Mouse (Mus musculus): ENCODE measurements at regions not wholly inside any gene's neighbourhood (a gene's known extent, or its start where the extent isn't known, plus 50 kb on each side); places are given as distances from the start of the nearest gene placed in this dataset.

- DNase-seq (ENCODE audit: extremely low read depth, low read depth) = no peak
Measured at GRCm38 (mm10) chr14:76791811-76792571, 235.3 kb upstream of the Serp2 start.

DNA sequence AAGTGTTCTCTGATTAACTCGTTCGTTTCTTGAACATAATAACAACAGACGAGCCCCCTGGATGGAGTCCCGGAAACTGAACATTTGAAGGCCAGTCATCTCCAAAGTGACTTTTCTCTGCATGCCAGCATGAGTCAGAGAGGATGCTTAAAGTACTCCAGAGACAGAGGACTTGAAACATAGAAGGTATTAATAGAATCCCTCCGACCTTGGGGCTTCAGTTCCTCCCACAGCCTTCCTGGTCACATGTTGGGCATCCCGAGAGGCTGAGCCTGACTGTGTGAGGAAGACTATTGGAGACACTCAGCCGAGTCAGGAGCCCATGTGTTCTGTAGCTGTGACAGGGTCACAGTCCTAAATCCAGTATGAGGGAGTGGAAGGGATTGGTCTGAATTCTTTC lies 232.7 kb upstream of the Serp2 start:
- DNase-seq (ENCODE audit: extremely low read depth, low read depth) = no peak

- DNase-seq (ENCODE audit: extremely low read depth, low read depth) = peak; percentile 5
Measured at GRCm38 (mm10) chr14:76787601-76788000, 230.9 kb upstream of the Serp2 start.

GRCm38 (mm10) chr14:76786214-76786613 lies 229.5 kb upstream of the Serp2 start:
- DNase-seq (ENCODE audit: extremely low read depth, low read depth) = no peak

DNA sequence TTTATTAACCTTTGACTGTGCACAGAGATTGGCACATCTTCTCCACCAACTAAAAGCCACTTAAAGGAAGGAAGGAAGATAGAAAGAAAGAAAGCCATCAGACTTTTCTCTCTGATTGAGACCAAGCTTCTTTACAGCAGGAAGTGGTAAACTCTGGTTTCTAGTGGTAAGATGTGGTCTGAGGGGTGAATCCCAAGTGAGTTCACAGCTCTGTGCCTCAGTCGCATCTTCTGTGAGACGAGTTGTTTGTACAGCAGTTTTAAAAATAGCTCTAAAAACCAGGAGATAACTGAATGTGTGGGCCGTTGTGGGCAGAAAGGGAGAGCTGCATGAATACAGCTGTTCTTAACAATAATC lies 224.8 kb upstream of the Serp2 start:
- DNase-seq (ENCODE audit: extremely low read depth, low read depth) = no peak

DNA sequence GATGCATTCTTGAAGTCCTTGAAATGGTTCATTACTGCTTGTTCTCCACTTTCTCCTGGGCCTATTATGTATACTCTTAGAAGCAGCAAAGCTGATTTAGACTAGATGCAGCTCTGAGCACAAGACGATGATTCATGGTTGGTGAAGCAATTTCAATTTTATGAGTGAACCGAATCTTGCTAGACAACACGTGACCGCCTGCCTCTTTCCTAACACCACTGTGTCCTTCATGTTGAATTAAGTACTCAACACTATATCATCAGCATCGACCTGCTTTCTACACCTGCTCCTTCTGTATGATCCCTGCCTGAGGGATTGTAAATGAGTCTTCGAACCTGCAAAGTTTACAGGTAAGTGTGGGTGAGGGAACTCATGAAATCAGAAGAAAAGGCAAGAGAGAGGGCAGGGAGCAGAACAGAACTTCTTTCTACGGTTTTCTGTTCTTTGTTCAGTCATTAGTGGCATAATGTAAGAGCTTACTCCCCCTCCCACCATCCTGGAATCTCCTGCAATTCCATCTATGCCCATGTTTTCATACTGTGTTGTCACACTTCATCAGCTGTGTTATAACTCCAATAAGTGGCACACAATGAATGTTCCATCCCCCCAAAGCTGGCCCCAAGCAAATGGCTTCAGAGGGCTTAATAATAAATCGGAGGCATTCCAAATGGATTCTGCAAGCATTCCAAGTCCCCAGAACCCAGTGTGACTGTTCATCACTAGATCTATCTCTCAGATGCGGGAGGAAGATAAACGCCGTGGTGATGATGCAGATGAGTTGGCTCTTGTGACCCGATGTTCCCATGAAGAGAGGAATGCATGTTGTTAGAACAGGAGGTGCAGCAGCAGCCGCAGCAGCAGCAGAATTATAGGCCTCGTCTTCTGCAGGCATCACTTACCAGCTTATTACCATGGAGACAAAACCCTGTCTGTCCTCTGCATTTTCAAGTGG lies 224.2 kb upstream of the Serp2 start:
- no peak for DNase-seq (ENCODE audit: extremely low read depth, low read depth)

DNA sequence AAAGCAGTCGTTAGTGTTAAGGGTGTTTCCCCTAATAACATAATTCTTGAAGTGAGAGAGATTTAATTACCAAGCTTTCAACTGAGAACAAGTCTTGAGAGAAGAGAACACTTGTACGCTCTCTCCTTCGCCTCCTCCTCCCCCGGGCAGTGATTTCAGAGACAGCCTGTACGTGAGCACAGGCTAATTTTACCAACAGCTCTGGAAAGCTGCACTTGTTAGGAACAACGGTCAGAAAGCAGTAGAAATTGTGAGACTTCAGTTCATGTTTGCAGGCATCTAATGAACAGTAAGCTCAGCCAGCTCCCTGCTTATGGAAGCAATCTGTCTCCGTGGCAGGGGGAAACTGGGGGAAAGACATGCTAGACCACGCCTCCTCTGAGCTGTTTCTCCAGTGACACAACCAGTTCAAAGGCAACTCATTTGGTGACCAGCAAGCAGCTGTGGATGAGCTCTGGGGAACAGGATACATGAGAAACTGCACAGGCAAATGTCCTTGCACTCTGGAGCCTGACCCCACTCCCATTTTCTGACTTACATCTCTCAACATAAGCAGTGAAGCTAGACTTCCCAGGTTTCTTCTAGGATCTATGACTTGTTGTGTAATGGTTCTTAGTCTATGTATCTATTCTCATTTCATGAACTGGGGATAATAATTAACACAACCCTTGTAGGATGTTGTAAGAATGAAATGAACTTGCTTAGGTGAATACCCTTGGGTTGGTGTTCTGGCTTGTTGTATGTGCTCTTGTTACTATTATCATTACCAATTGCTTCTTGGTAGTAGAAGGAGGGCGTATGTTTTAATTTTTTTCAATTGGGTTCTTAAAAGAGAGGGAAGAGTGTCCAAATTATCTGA lies 222.1 kb upstream of the Serp2 start:
- no peak for DNase-seq (ENCODE audit: extremely low read depth, low read depth)

DNA sequence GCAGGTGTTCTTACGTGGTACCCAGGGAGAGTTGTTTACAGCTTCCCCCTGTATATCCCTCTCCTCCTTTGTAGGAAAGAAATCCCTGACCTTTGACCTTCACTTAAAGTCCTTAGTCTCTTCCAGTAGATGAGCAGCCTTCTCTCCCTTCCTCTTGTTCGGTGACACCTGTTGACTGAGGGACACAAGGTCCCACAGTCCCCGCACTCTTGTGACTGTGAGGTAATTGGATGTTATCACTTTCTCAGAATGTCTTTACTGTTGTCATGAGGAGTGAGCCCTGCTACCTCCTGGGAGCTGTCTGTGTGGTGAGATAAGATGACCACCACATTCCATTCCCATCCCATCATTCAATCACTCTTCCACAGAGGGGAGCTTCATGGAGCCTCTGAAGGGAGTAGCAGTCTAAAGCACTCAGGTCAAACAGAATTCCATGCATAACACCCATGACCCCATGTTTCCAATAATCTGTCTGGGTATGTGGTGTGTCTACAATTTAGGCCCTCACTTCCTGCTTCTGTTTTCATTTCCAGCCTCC lies 218.8 kb upstream of the Serp2 start:
- no peak for DNase-seq (ENCODE audit: extremely low read depth, low read depth)

- DNase-seq (ENCODE audit: extremely low read depth, low read depth) = no peak
Measured at GRCm38 (mm10) chr14:76772781-76773438, 216.2 kb upstream of the Serp2 start.

DNA sequence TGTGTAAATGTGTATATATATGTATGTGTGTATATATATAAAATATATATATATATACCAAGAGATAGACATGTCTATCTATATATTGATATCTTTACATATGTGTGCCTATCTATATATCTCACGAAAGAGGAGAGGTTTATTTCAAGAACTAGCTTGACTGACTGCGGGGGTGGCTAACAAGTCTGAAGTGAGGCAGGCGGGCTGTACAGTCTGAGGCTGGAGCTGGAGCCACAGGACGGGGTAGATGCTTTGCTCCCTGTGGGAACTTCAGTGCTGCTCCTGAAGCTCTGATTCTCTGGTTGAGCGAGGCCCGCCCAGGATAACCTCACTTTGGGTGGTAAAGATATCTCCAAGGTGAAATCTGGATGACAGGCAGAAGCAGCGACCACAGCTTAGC lies 213.4 kb upstream of the Serp2 start:
- DNase-seq (ENCODE audit: extremely low read depth, low read depth) = no peak

DNA sequence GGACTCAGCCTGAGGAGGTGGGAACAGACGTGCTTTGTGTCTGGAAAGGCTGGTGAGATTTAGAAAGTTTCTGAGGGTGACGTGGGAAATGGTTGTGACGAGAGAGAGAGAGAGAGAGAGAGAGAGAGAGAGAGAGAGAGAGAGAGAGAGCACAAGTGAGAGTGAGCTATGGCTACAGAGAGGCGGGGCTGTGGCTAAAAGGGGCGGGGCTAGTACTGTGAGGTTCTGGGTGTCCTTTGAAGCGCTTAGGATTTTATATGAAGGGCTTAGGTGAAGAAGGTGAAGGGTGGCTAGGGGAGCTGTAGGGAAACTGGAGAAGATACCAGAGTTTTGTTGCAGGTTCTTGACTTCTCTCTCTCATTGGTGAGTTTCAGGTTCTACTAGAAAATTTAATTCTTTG lies 210.6 kb upstream of the Serp2 start:
- no peak for DNase-seq (ENCODE audit: extremely low read depth, low read depth)

DNA sequence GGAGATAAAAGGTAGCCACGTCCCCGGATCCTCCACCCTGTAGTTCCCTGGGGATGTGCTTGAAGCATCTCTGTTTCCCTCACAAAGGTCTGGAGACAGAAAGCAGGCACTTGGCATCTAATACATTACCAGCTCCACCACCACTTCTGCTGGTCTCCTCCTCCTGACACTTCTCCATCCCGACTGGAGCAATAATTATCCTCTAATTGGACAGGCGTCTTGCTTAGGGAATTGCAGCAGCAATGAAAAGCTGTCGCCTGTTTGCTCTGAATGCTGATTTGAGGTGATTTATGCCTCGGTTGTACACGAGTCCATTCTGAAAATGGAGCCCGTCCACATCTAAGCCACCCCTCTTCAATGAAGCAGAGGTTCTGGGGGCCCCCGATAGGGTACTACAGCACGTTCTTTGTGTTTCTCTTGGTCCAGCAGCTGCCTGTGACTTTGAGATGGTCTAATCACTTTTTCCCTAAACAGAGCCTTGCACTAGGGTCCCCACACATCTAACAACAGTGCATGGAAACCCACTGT lies 209.6 kb upstream of the Serp2 start:
- no peak for DNase-seq (ENCODE audit: extremely low read depth, low read depth)

- no peak for DNase-seq (ENCODE audit: extremely low read depth, low read depth)
Measured at GRCm38 (mm10) chr14:76765094-76765504, 208.4 kb upstream of the Serp2 start.

DNA sequence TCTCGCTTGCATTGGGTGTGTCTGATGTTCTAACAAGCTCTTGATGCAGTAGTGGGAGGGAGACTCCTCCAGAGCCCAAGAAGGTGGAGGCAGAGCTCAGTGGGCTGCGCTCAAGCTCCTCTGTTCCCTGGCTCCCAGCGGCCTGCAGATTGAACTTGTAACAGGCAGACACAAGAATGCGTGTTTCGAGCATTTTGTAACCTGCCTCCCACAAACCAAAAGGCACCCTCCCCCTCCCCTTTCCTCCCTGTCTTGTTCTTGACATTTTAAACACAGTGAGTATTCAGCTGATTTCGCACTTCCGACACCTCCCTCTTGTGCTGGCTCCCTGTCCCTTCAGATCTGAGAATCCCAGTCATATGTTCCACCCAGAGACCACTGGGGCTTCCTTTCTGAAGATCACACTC lies 207.7 kb upstream of the Serp2 start:
- DNase-seq (ENCODE audit: extremely low read depth, low read depth) = no peak

DNA sequence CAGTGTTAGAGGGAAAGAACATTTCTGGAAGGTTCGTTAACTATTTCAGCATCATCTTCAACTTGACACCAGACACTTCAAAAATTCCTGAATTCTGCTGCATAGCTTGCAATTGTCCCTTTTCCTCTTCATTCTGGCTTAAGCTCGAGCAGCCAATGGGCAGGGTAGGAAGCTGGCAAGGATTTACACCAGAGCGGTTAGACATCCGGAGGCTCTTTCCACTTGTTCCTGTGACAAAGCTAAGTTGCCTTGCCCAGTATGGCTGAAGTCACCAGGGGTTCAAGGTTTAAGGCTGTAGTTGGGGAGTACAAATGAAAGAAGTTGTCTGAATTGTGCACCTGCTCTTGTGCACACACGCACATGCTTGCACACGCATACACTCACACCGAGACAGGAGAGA lies 206.8 kb upstream of the Serp2 start:
- no peak for DNase-seq (ENCODE audit: extremely low read depth, low read depth)

DNA sequence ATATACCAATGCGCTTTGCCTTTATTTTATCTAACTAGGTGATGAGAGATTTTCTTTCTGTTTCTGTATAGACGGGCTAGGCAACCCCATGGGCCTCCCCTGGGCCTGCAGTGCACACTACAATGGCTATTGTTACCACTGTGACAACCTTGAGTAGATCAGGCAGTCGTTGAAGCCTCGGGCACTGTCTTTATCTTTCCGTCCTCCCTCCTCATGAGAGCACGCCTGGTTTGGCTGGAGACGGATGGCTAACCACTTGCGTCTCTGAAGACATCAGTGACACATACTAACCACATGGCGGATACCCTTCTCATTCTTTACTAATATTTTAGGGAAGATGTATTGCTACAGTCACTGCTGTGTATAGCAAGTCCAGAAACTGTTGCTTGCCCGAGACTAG lies 206.1 kb upstream of the Serp2 start:
- no peak for DNase-seq (ENCODE audit: extremely low read depth, low read depth)

GRCm38 (mm10) chr14:76761691-76762090 lies 205.0 kb upstream of the Serp2 start:
- DNase-seq (ENCODE audit: extremely low read depth, low read depth) = no peak

DNA sequence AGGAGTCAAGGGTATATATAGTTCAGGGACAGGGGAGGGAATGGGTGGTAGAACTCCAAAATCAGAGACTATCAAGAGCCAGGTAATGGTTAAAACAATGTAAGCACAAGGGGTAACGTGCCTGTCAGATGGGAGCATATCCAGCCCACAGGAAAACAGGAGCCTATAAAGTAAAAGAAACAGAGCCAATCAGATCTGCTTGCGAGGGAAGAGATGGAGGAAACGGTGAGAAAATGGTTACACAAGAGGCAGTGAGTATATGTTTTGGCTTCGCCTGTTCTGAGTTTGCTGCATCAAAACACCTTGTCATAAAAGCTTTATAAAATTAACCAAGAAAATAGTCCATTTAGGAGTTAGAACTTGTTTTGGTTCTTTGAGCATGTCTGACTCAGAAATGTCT lies 204.6 kb upstream of the Serp2 start:
- DNase-seq (ENCODE audit: extremely low read depth, low read depth) = no peak

GRCm38 (mm10) chr14:76760509-76761023 lies 203.9 kb upstream of the Serp2 start:
- no peak for DNase-seq (ENCODE audit: extremely low read depth, low read depth)

DNA sequence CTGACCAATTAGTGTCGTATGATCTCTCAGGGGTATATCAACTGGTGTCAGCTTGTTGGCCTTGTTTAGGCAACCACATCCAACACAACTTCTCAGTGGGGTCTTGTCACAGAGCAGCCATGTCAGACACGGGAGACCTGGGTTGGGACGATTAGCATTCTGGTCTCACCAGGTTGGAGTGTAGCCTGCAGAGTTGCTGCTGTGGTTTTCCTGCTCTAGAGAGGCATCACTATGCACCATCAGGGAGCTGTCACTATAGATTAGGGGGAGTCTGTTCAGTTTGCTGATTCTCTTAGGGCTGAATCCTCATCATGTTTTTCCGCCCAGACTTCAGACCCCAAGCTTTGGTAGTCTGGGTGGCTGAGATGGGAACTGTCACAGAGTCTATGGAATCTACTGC lies 202.7 kb upstream of the Serp2 start:
- DNase-seq (ENCODE audit: extremely low read depth, low read depth) = no peak
